Mouse (Mus musculus) forebrain, embryonic 14.5 days (tissue): ENCODE results near the gene Nmbr. TPM values are rescaled to one million over a fixed set of nuclear protein-coding genes. Genes with fewer than 3 reads are reported as not detected.
A peak's percentile ranks its signal among the peaks of the same experiment; 100 is the strongest.

Experiments
- ATAC-seq: fragments of 200-750 bp; cut with Nextera tagmentation; 2 replicates; pipeline ENCODE4 v1.8.0; 2017; ENCODE audit warnings: mild to moderate bottlenecking, moderate library complexity
- DNase-seq: peaks from one replicate; pipeline ENCODE4 v3.0.0-alpha.2; 2015; ENCODE audit warnings: low spot score
- H3K27ac ChIP-seq: fragments of 300-500 bp; sonication (generic); 2 replicates; pipeline ENCODE4 v1.5.1; 2014; ENCODE audit warnings: low read depth, mild to moderate bottlenecking, control low read depth, low read length, moderate library complexity
- H3K27me3 ChIP-seq: fragments of 300-500 bp; sonication (generic); replicated peaks from 2 replicates; pipeline ENCODE4 v1.6.1; 2014; ENCODE audit warnings: low read length, control low read depth, mixed read lengths; ENCODE audit not compliant: control insufficient read depth, insufficient read depth
- H3K36me3 ChIP-seq: fragments of 300-500 bp; sonication (generic); 2 replicates; pipeline ENCODE4 v1.6.1; 2014; ENCODE audit warnings: low read length, control low read depth; ENCODE audit not compliant: control insufficient read depth, insufficient read depth
- H3K4me1 ChIP-seq: fragments of 300-500 bp; sonication (generic); 2 replicates; pipeline ENCODE4 v1.6.1; 2014; ENCODE audit warnings: antibody characterized with exemption, low read length, control low read depth; ENCODE audit not compliant: control insufficient read depth, insufficient read depth
- H3K4me2 ChIP-seq: fragments of 300-500 bp; sonication (generic); 2 replicates; pipeline ENCODE4 v1.6.1; 2014; ENCODE audit warnings: mild to moderate bottlenecking, control low read depth, low read length
- H3K4me3 ChIP-seq: fragments of 300-500 bp; sonication (generic); 2 replicates; pipeline ENCODE4 v1.5.1; 2014; ENCODE audit warnings: low read depth, low read length, control low read depth
- H3K9ac ChIP-seq: fragments of 300-500 bp; sonication (generic); 2 replicates; pipeline ENCODE4 v1.6.1; 2014; ENCODE audit warnings: mild to moderate bottlenecking, low read length, control low read depth, moderate library complexity
- H3K9me3 ChIP-seq: fragments of 300-500 bp; sonication (generic); replicated peaks from 2 replicates; pipeline ENCODE4 v1.6.1; 2016; ENCODE audit warnings: low read length, control low read depth, mixed read lengths; ENCODE audit not compliant: control insufficient read depth
- WGBS: fragments of 180-500 bp; shearing (Covaris S2); extraction: QIAGEN DNeasy Blood & Tissue Kit; methylation state at CpG from one replicate; pipeline ENCODE4 v1.1.7; 2014; 5-methylcytosine and 5-hydroxymethylcytosine counted together
- polyA plus RNA-seq: library from polyadenylated mRNA; unstranded; fragments of >200 nt; fragmentation: Nextera tagmentation; extraction: Ambion mirVana; gene quantifications from 2 replicates; pipeline ENCODE4 v1.2.1, GENCODE M21; 2014

Gene Nmbr
- polyA plus RNA-seq, 1 experiment from 2014 or later = 2.0 TPM

DNA sequence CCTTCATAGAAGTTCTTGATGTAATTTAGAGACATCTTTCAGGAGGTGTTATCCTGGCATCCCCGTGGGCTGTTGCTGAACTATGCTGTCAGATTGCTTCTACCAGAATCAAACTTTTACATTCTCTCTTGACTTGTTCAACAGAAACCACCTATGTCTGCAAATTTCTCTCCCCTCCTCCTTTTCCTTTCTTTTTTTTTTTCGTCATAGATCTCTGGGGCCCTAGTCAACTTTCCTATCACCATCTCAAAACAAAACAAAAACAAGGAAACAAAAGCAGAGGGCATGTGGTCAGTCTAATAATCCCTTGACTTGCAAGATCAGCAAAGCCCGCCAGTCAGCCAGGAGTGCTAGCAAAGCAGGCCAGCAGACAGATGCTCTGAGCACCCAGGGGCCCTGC lies 12.7 kb downstream of the Nmbr start, which contains the start of gene Gje1:
Gene Gje1 (minus strand): TSS at position 101 of the 400 bp plus-strand sequence.
- Histone ChIP-seq H3K27me3 (no peaks in the 10 kb centered on the region), H3K9me3 (no peaks in the 10 kb centered on the region), H3K9ac (no peak within 1 kb of the TSS), H3K36me3 (no peaks in the 10 kb centered on the region), H3K4me2 (no peak within 1 kb of the TSS), H3K4me1 (no peaks in the 10 kb centered on the region), H3K27ac (no peak within 1 kb of the TSS), H3K4me3 (no peak within 1 kb of the TSS)
- DNase-seq = no peak
- ATAC-seq = no peak
- WGBS = 47% methylated on average over 3 of the region's 3 CpGs

DNA sequence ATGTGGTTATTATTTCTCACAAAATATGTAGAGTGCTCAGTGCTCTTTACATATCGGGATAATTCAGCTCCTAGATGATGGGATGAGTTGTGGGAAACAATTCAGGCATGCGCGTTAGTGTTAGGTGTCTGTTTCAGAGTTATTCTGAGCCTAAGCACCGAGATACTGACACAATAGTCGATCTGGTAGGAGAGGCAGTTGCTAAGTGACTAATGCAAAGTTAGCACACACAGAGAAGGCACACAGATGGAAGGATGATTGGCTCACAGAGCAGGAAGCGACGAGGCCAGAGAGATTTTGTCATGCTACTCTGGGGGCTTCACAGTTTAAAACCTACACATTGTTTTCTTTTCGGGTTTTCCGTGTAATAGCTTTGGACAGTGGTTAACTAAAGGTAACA lies 20.3 kb downstream of the Nmbr start:
- WGBS = 76% methylated on average over 9 of the region's 9 CpGs
- Histone ChIP-seq H3K4me2 (no peak overlapping the region), H3K27ac (no peak overlapping the region), H3K27me3 (no peaks in the 10 kb centered on the region), H3K9ac (no peak overlapping the region), H3K4me1 (no peaks in the 10 kb centered on the region), H3K9me3 (no peaks in the 10 kb centered on the region), H3K36me3 (no peaks in the 10 kb centered on the region), H3K4me3 (no peak overlapping the region)
- ATAC-seq (no peak), DNase-seq (no peak)

- WGBS = 14% methylated on average over 2 of the region's 2 CpGs
- Histone ChIP-seq H3K27ac (no peak overlapping the region), H3K27me3 (no peaks in the 10 kb centered on the region), H3K4me1 (no peaks in the 10 kb centered on the region), H3K9ac (no peak overlapping the region), H3K4me3 (no peak overlapping the region), H3K9me3 (no peaks in the 10 kb centered on the region), H3K36me3 (no peaks in the 10 kb centered on the region), H3K4me2 (no peak overlapping the region)
- DNase-seq = peak; percentile 88
- peak; percentile 63; the same call in 1 of the 2 replicates for ATAC-seq
These were observed 28.9 kb downstream of the Nmbr start for GRCm38 (mm10) chr10:14734285-14734684.

DNA sequence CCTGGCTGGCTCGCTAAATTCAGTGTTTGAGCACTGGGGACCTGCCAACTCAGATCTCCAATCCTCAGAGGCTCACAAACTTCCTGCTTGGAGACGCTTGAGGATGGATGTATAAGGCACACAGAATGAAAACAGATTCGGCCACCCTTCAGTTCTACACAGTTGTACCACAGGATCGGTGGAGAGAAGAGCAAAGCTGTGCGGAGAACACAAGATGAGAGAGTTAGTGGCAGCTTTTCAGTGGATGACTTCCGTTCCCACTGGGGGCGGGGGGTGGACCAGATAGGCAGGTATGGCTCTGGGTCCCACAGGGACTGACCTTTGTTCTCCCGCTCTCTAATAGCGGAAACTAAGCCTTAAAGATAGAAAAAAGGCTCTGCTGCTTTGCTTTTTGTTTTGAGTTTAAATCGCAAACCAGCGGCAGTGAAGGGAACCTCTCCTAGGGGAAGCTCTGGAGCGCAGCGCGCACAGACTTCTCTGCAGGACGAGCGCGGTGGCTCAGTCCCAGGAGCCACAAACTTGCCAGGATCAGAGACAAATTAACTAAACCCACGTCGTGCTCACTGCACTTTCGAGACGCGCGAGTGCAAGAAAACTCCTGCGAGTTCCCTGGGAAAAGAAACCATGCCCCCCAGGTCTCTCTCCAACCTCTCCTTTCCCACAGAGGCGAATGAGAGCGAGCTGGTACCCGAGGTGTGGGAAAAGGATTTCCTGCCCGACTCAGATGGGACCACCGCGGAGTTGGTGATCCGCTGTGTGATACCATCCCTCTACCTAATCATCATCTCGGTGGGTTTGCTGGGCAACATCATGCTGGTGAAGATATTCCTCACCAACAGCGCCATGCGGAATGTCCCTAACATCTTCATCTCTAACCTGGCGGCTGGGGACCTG lies 54.5 kb downstream of the Nmbr start:
- Histone ChIP-seq H3K9ac (peak overlapping the region; percentile 40; the same call in 1 of the 2 replicates), H3K27me3 (0 out of 2 replicates have a peak, but pooled peaks cover 2% of the 10 kb centered on the region), H3K9me3 (no peaks in the 10 kb centered on the region), H3K4me3 (peak overlapping the region; percentile 35), H3K36me3 (no peaks in the 10 kb centered on the region), H3K27ac (no peak overlapping the region), H3K4me2 (peak overlapping the region; percentile 71), H3K4me1 (no peaks in the 10 kb centered on the region)
- 1% methylated on average over 35 of the region's 35 CpGs for WGBS
- DNase-seq (peak; percentile 56), ATAC-seq (peak; percentile 65)

DNA sequence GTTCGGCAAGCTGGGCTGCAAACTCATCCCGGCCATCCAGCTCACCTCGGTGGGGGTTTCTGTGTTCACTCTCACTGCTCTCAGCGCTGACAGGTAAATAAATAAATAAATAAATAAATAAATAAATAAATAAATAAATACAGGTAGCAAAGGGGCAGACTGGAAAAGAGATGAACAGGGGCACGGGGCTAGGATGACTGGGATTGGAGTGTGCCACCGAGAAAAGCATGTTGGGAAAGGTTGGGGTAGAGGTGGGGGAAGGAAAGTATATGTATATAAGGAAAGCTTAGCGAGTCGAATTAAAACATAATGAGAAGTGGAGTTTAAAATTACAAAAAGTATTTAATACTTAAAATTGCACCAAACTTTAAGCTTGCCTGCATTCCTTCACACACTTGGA lies 55.2 kb downstream of the Nmbr start:
- no peak for DNase-seq
- Histone ChIP-seq H3K27ac (no peak overlapping the region), H3K9me3 (no peaks in the 10 kb centered on the region), H3K4me2 (peak overlapping the region; percentile 71), H3K4me3 (peak overlapping the region; percentile 35), H3K4me1 (no peaks in the 10 kb centered on the region), H3K36me3 (no peaks in the 10 kb centered on the region), H3K9ac (no peak overlapping the region), H3K27me3 (0 out of 2 replicates have a peak, but pooled peaks cover 2% of the 10 kb centered on the region)
- WGBS = 19% methylated on average over 8 of the region's 8 CpGs
- peak; percentile 35; the same call in 1 of the 2 replicates for ATAC-seq

GRCm38 (mm10) chr10:14770227-14770910 lies 65.0 kb downstream of the Nmbr start:
- 83% methylated on average over 10 of the region's 10 CpGs for WGBS
- Histone ChIP-seq H3K9me3 (no peaks in the 10 kb centered on the region), H3K4me1 (peaks cover 5% of the 10 kb centered on the region; the same call in 1 of the 2 replicates), H3K27me3 (no peaks in the 10 kb centered on the region), H3K4me3 (no peak overlapping the region), H3K36me3 (no peaks in the 10 kb centered on the region), H3K9ac (no peak overlapping the region), H3K27ac (no peak overlapping the region), H3K4me2 (no peak overlapping the region)
- DNase-seq (no peak), ATAC-seq (no peak)

DNA sequence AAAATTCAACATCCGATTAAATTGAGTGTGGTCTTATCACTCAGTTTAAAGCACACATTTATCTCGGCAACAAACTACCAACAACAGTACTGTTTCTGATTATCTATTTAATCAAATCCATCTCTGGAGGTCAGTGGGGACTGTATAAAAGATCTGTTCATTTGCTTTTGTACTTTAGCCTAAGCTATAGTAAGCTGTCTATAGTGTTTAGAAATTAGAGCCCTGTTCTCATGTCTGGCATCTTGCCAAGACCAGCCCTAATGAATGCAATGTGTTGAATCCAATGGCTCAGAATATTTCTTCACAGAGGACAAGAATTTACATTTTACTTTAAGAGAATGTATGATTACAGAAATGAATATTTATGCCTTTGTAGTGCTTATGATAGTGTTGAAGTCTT lies 69.1 kb downstream of the Nmbr start:
- DNase-seq (peak; percentile 79), ATAC-seq (peak; percentile 67)

DNA sequence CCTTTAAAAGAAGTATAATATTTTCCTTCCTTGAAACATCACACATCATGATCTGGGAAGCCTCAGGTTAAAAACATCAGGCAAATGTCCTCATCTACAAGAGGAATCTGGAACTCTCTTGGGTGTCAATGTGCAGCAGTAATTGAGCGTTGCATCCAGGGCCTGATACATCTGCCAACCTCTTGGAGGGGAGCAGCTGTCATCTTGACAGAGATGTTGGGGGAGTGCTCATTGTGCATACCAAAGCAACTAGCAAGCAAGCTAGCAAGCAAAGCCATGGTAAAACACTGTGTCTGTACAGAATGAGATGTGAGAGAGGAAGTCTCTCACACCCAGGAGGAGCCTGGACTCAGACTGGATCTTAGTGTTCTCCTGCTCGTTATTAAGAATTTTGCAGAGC lies 84.6 kb downstream of the Nmbr start:
- Histone ChIP-seq H3K27ac (no peak overlapping the region), H3K4me2 (no peak overlapping the region), H3K4me3 (no peak overlapping the region), H3K9me3 (no peaks in the 10 kb centered on the region), H3K27me3 (no peaks in the 10 kb centered on the region), H3K4me1 (no peaks in the 10 kb centered on the region), H3K36me3 (no peaks in the 10 kb centered on the region), H3K9ac (no peak overlapping the region)
- 60% methylated on average over 2 of the region's 2 CpGs for WGBS
- DNase-seq (peak; percentile 6), ATAC-seq (no peak)

More for the DNA sequence above, 69.1 kb downstream of the Nmbr start:
- Histone ChIP-seq H3K9me3 (no peaks in the 10 kb centered on the region), H3K4me1 (peaks cover 5% of the 10 kb centered on the region; the same call in 1 of the 2 replicates), H3K4me3 (no peak overlapping the region), H3K36me3 (no peaks in the 10 kb centered on the region), H3K9ac (no peak overlapping the region), H3K27ac (no peak overlapping the region), H3K4me2 (no peak overlapping the region), H3K27me3 (no peaks in the 10 kb centered on the region)
- WGBS = 21% methylated on average over 2 of the region's 2 CpGs
